Mouse (Mus musculus): ENCODE measurements at regions not wholly inside any gene's neighbourhood (a gene's known extent, or its start where the extent isn't known, plus 50 kb on each side); places are given as distances from the start of the nearest gene placed in this dataset.

- no peak overlapping the region for H3K4me3 ChIP-seq (ENCODE audit: control insufficient read depth, insufficient read depth, low read length)
- H3K27ac ChIP-seq (ENCODE audit: control insufficient read depth, insufficient read depth, low read length), result no peak overlapping the region
- no peaks in the 10 kb centered on the region for H3K4me1 ChIP-seq (replicated peaks; ENCODE audit: control insufficient read depth, insufficient read depth, low read length)
- no peak for DNase-seq
- TF ChIP-seq POLR2A (IDR thresholded peaks at IDR 0.05; ENCODE audit: control insufficient read depth, extremely low read depth, insufficient read depth, low read length, poor library complexity) (no peak), CTCF (IDR thresholded peaks at IDR 0.05; ENCODE audit: borderline replicate concordance, control insufficient read depth, extremely low read depth, insufficient read depth, low read length, poor library complexity) (no peak)
- H3K36me3 ChIP-seq (ENCODE audit: control insufficient read depth, insufficient read depth, low read length), result no peaks in the 10 kb centered on the region
- WGBS, result 73% methylated on average over 3 of the region's 3 CpGs
- H3K27me3 ChIP-seq (ENCODE audit: control insufficient read depth, insufficient read depth, low read length), result no peaks in the 10 kb centered on the region
Observed at GRCm38 (mm10) chr13:82849037-82849436, 654.8 kb upstream of the Mef2c start.

DNA sequence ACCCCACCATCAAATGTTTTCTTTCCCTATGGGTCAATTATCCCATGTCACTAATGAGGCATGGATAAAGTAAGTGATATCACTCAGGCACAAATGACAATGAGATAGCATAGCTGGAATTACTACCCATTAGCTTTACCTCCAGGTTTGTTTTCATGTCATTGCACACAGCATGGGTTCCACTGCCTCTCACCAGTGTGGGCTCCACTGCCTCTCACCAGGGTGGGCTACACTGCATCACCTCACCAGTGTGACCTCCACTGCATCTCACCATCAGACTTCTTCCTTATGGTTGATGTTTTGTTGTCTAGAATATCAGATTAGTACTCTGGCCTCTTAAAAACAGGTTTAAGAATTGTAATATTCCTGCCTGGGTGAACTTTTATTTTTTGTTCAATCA is 634.0 kb upstream of the Mef2c start:
- Histone ChIP-seq H3K36me3 (ENCODE audit: control insufficient read depth, insufficient read depth, low read length) (no peaks in the 10 kb centered on the region), H3K27ac (ENCODE audit: control insufficient read depth, insufficient read depth, low read length) (no peak overlapping the region), H3K4me1 (replicated peaks; ENCODE audit: control insufficient read depth, insufficient read depth, low read length) (no peaks in the 10 kb centered on the region), H3K4me3 (ENCODE audit: control insufficient read depth, insufficient read depth, low read length) (no peak overlapping the region), H3K27me3 (ENCODE audit: control insufficient read depth, insufficient read depth, low read length) (no peaks in the 10 kb centered on the region)
- no peak for DNase-seq
- no peak for TF ChIP-seq CTCF (IDR thresholded peaks at IDR 0.05; ENCODE audit: borderline replicate concordance, control insufficient read depth, extremely low read depth, insufficient read depth, low read length, poor library complexity)
- TF ChIP-seq POLR2A (IDR thresholded peaks at IDR 0.05; ENCODE audit: control insufficient read depth, extremely low read depth, insufficient read depth, low read length, poor library complexity), result no peak

DNA sequence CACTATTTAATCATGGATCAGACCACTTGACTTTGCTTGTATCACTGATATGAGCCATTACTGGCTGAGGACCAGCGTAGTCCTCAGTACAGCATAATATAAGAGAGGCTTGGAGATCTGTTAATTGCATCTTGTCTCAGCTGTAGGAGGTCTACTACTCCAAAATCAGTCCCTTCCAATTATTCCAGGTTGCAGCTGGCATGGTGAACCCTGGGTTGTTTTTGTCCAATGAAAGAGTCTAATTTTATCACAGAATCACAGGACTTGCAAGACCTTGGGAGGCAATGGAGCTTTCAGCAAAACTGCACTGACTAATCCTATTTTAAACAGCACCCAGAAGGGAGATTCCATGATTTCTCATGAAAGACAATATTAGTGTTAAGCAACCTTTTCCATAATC is 629.7 kb upstream of the Mef2c start:
- no peak overlapping the region for H3K4me3 ChIP-seq (ENCODE audit: control insufficient read depth, insufficient read depth, low read length)
- no peak for TF ChIP-seq CTCF (IDR thresholded peaks at IDR 0.05; ENCODE audit: borderline replicate concordance, control insufficient read depth, extremely low read depth, insufficient read depth, low read length, poor library complexity)
- no peak for TF ChIP-seq POLR2A (IDR thresholded peaks at IDR 0.05; ENCODE audit: control insufficient read depth, extremely low read depth, insufficient read depth, low read length, poor library complexity)
- no peaks in the 10 kb centered on the region for H3K27me3 ChIP-seq (ENCODE audit: control insufficient read depth, insufficient read depth, low read length)
- DNase-seq, result no peak
- WGBS, result 98% methylated on average over 1 of the region's 1 CpGs
- no peaks in the 10 kb centered on the region for H3K36me3 ChIP-seq (ENCODE audit: control insufficient read depth, insufficient read depth, low read length)
- H3K4me1 ChIP-seq (replicated peaks; ENCODE audit: control insufficient read depth, insufficient read depth, low read length), result no peaks in the 10 kb centered on the region
- H3K27ac ChIP-seq (ENCODE audit: control insufficient read depth, insufficient read depth, low read length), result no peak overlapping the region

DNA sequence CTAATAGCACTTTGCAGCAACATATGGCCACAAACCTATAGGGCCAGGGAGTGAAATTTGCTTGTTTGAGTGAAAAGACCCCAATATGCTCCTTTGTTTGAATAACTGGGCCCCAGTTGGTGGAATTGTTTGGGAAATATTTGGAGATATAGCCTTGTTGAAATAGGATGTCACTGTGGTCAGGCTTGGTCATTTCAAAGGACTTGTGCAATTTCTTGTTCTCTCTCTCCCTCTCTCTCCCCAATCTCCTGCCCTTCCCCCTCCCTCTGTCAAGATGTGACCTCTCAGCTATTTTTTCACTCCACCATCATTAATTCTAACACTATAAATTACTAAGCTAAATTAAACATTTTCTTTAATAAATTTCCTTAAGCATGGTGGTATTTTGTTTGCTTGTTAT is 620.5 kb upstream of the Mef2c start:
- H3K27ac ChIP-seq (ENCODE audit: control insufficient read depth, insufficient read depth, low read length), result no peak overlapping the region
- H3K4me3 ChIP-seq (ENCODE audit: control insufficient read depth, insufficient read depth, low read length), result no peak overlapping the region
- no peak for DNase-seq

GRCm38 (mm10) chr13:82888755-82889154 is 615.1 kb upstream of the Mef2c start:
- Histone ChIP-seq H3K4me1 (replicated peaks; ENCODE audit: control insufficient read depth, insufficient read depth, low read length) (no peaks in the 10 kb centered on the region), H3K36me3 (ENCODE audit: control insufficient read depth, insufficient read depth, low read length) (no peaks in the 10 kb centered on the region), H3K27me3 (ENCODE audit: control insufficient read depth, insufficient read depth, low read length) (no peaks in the 10 kb centered on the region), H3K27ac (ENCODE audit: control insufficient read depth, insufficient read depth, low read length) (no peak overlapping the region), H3K4me3 (ENCODE audit: control insufficient read depth, insufficient read depth, low read length) (no peak overlapping the region)
- no peak for TF ChIP-seq CTCF (IDR thresholded peaks at IDR 0.05; ENCODE audit: borderline replicate concordance, control insufficient read depth, extremely low read depth, insufficient read depth, low read length, poor library complexity)
- no peak for TF ChIP-seq POLR2A (IDR thresholded peaks at IDR 0.05; ENCODE audit: control insufficient read depth, extremely low read depth, insufficient read depth, low read length, poor library complexity)
- 94% methylated on average over 1 of the region's 1 CpGs for WGBS
- DNase-seq, result no peak

More for the DNA sequence above, 620.5 kb upstream of the Mef2c start:
- H3K4me1 ChIP-seq (replicated peaks; ENCODE audit: control insufficient read depth, insufficient read depth, low read length), result no peaks in the 10 kb centered on the region
- no peaks in the 10 kb centered on the region for H3K36me3 ChIP-seq (ENCODE audit: control insufficient read depth, insufficient read depth, low read length)
- no peaks in the 10 kb centered on the region for H3K27me3 ChIP-seq (ENCODE audit: control insufficient read depth, insufficient read depth, low read length)
- TF ChIP-seq CTCF (IDR thresholded peaks at IDR 0.05; ENCODE audit: borderline replicate concordance, control insufficient read depth, extremely low read depth, insufficient read depth, low read length, poor library complexity) (no peak), POLR2A (IDR thresholded peaks at IDR 0.05; ENCODE audit: control insufficient read depth, extremely low read depth, insufficient read depth, low read length, poor library complexity) (no peak)

- no peak for DNase-seq
- Histone ChIP-seq H3K4me1 (replicated peaks; ENCODE audit: control insufficient read depth, insufficient read depth, low read length) (no peaks in the 10 kb centered on the region), H3K27me3 (ENCODE audit: control insufficient read depth, insufficient read depth, low read length) (no peaks in the 10 kb centered on the region), H3K4me3 (ENCODE audit: control insufficient read depth, insufficient read depth, low read length) (no peak overlapping the region), H3K36me3 (ENCODE audit: control insufficient read depth, insufficient read depth, low read length) (no peaks in the 10 kb centered on the region), H3K27ac (ENCODE audit: control insufficient read depth, insufficient read depth, low read length) (no peak overlapping the region)
- no peak for TF ChIP-seq POLR2A (IDR thresholded peaks at IDR 0.05; ENCODE audit: control insufficient read depth, extremely low read depth, insufficient read depth, low read length, poor library complexity)
- TF ChIP-seq CTCF (IDR thresholded peaks at IDR 0.05; ENCODE audit: borderline replicate concordance, control insufficient read depth, extremely low read depth, insufficient read depth, low read length, poor library complexity), result no peak
- WGBS, result 92% methylated on average over 2 of the region's 2 CpGs
Observed at GRCm38 (mm10) chr13:82892731-82893130, 611.1 kb upstream of the Mef2c start.

DNA sequence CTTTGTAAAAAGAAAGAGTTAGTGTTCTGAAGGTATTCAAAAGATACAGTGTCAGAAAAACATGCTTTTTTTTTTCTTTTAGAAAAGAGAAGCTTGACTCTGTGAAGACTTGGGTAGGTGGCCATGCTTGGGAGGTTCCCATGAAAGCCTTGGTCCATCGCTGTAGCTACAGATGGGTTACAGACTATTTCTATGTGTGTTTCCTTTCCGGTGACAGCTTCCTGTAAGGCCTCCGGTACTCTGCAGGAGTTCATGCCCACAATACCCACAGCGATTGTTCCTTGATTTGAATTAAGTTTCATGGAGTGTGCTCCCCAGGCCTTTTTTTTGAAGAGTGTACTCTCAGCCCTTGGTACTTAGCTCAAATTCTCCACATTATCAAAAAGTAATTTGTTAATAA is 604.1 kb upstream of the Mef2c start:
- H3K27me3 ChIP-seq (ENCODE audit: control insufficient read depth, insufficient read depth, low read length), result no peaks in the 10 kb centered on the region
- H3K4me1 ChIP-seq (replicated peaks; ENCODE audit: control insufficient read depth, insufficient read depth, low read length), result no peaks in the 10 kb centered on the region
- DNase-seq, result no peak
- 7% methylated on average over 4 of the region's 4 CpGs for WGBS
- no peaks in the 10 kb centered on the region for H3K36me3 ChIP-seq (ENCODE audit: control insufficient read depth, insufficient read depth, low read length)
- H3K27ac ChIP-seq (ENCODE audit: control insufficient read depth, insufficient read depth, low read length), result no peak overlapping the region
- TF ChIP-seq POLR2A (IDR thresholded peaks at IDR 0.05; ENCODE audit: control insufficient read depth, extremely low read depth, insufficient read depth, low read length, poor library complexity) (no peak), CTCF (IDR thresholded peaks at IDR 0.05; ENCODE audit: borderline replicate concordance, control insufficient read depth, extremely low read depth, insufficient read depth, low read length, poor library complexity) (no peak)
- H3K4me3 ChIP-seq (ENCODE audit: control insufficient read depth, insufficient read depth, low read length), result no peak overlapping the region

All from thymus, adult 2 months (tissue).